Mouse (Mus musculus): ENCODE measurements around the gene Gp5. TPM values are rescaled to one million over a fixed set of nuclear protein-coding genes. Genes with fewer than 3 reads are reported as not detected.

Gene Gp5
- polyA plus RNA-seq, 1 experiment from 2014 or later, result 0.32 TPM

DNA sequence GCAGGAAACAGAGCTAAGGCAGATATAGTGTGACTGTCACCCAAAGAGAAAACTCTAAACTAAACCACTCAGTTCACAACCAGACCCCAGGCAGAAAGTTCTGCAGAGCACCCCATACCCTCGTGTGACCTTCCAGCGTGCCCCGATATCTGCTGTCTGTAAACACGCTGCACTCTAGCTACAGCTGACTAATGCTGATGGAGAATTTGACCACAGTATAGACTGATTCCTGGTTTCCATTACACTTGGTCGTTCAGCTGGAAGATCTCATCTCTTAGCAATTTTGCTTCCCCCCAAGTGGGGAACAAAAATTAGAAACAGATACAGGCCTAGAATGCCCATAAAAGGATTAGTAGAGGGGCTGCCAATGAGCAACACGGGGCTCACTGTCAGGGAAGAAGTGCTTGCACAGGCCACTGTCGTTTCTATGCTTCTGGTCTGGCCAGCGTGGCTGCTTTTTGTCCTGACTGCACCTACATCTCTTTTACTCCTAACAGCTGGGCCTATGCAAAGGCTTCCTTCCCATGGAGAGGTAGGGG lies 39.3 kb downstream of the Gp5 start:
- DNase-seq (ENCODE audit: low spot score) (peak; percentile 90), ATAC-seq (ENCODE audit: low read depth) (peak; percentile 71)
- Histone ChIP-seq H3K36me3 (ENCODE audit: control insufficient read depth, insufficient read depth, low read length) (no peaks in the 10 kb centered on the region), H3K9ac (ENCODE audit: low read depth, low read length) (no peak overlapping the region), H3K27ac (replicated peaks; ENCODE audit: low read depth, low read length) (peak overlapping the region; percentile 89), H3K27me3 (replicated peaks; ENCODE audit: control insufficient read depth, insufficient read depth, low read length) (no peaks in the 10 kb centered on the region), H3K4me3 (ENCODE audit: low read depth, low read length) (no peak overlapping the region), H3K4me2 (ENCODE audit: low read depth, low read length) (no peak overlapping the region), H3K9me3 (ENCODE audit: control insufficient read depth, low read length) (no peaks in the 10 kb centered on the region), H3K4me1 (ENCODE audit: control insufficient read depth, insufficient read depth, low read length) (peaks cover 30% of the 10 kb centered on the region)
- WGBS, result 26% methylated on average over 8 of the region's 8 CpGs

GRCm38 (mm10) chr16:30267359-30267758 lies 43.2 kb downstream of the Gp5 start, which contains the start of gene Cpn2:
Gene Cpn2 (minus strand): TSS chr16:30267499.
- WGBS, result 70% methylated on average over 5 of the region's 5 CpGs
- DNase-seq (ENCODE audit: low spot score), result no peak
- ATAC-seq (ENCODE audit: low read depth), result no peak

DNA sequence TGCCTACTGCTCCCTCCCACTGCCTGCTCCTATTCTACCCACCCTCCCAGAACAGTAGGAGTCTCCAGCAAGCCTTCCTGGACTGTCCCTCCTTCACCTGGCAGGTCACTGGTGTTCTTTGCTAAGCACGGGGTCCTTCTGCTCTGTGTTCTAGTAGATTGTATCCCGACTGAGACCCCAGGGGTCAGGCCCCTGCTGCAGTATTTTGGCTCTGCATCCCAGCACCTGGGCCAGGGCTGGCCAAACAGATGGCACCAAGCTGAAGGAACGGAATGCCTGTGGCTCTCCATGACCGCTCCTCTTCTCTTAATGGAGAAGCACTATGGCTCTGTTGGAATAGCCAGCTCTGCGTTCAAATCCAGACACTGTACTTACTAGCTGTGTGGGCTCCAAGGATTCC lies 44.0 kb downstream of the Gp5 start:
- no peak for DNase-seq (ENCODE audit: low spot score)

More at GRCm38 (mm10) chr16:30267359-30267758, 43.2 kb downstream of the Gp5 start, which contains the start of gene Cpn2:
- no peaks in the 10 kb centered on the region for H3K27me3 ChIP-seq (replicated peaks; ENCODE audit: control insufficient read depth, insufficient read depth, low read length)
- no peak within 1 kb of the TSS for H3K4me2 ChIP-seq (ENCODE audit: low read depth, low read length)
- H3K9ac ChIP-seq (ENCODE audit: low read depth, low read length), result no peak within 1 kb of the TSS
- H3K4me3 ChIP-seq (ENCODE audit: low read depth, low read length), result no peak within 1 kb of the TSS
- no peak within 1 kb of the TSS for H3K27ac ChIP-seq (replicated peaks; ENCODE audit: low read depth, low read length)
- no peaks in the 10 kb centered on the region for H3K36me3 ChIP-seq (ENCODE audit: control insufficient read depth, insufficient read depth, low read length)
- H3K4me1 ChIP-seq (ENCODE audit: control insufficient read depth, insufficient read depth, low read length), result peaks cover 18% of the 10 kb centered on the region
- no peaks in the 10 kb centered on the region for H3K9me3 ChIP-seq (ENCODE audit: control insufficient read depth, low read length)

DNA sequence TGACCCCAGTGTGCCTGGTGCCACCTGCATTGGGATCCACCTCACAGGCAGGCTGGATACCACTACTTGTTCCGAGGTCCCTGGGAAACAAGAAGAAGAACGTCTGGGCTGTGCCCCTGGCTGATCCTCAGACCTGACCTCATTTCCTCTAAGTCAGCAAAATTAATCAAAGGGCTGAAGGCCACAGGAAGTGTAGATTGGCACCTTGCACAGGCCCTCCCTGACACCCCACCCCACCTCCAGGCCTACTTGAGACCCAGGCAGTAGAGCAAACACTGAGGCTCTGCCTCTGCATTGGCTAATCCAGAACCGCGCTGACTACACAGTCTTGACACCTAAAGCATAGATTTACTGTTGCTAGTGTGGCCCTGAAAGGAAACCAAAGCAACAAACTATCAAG lies 45.0 kb downstream of the Gp5 start:
- H3K27me3 ChIP-seq (replicated peaks; ENCODE audit: control insufficient read depth, insufficient read depth, low read length), result no peaks in the 10 kb centered on the region
- no peak overlapping the region for H3K4me3 ChIP-seq (ENCODE audit: low read depth, low read length)
- no peaks in the 10 kb centered on the region for H3K9me3 ChIP-seq (ENCODE audit: control insufficient read depth, low read length)
- no peak overlapping the region for H3K4me2 ChIP-seq (ENCODE audit: low read depth, low read length)
- H3K9ac ChIP-seq (ENCODE audit: low read depth, low read length), result no peak overlapping the region
- H3K4me1 ChIP-seq (ENCODE audit: control insufficient read depth, insufficient read depth, low read length), result peaks cover under 1% of the 10 kb centered on the region; the same call in 1 of the 2 replicates
- ATAC-seq (ENCODE audit: low read depth) (no peak), DNase-seq (ENCODE audit: low spot score) (no peak)
- no peak overlapping the region for H3K27ac ChIP-seq (replicated peaks; ENCODE audit: low read depth, low read length)
- H3K36me3 ChIP-seq (ENCODE audit: control insufficient read depth, insufficient read depth, low read length), result no peaks in the 10 kb centered on the region
- WGBS, result 61% methylated on average over 4 of the region's 4 CpGs

More for the DNA sequence above, 44.0 kb downstream of the Gp5 start:
- H3K27me3 ChIP-seq (replicated peaks; ENCODE audit: control insufficient read depth, insufficient read depth, low read length), result no peaks in the 10 kb centered on the region
- WGBS, result 75% methylated on average over 5 of the region's 5 CpGs
- no peaks in the 10 kb centered on the region for H3K36me3 ChIP-seq (ENCODE audit: control insufficient read depth, insufficient read depth, low read length)
- H3K27ac ChIP-seq (replicated peaks; ENCODE audit: low read depth, low read length), result no peak overlapping the region
- ATAC-seq (ENCODE audit: low read depth), result no peak
- H3K4me3 ChIP-seq (ENCODE audit: low read depth, low read length), result no peak overlapping the region
- H3K9ac ChIP-seq (ENCODE audit: low read depth, low read length), result no peak overlapping the region
- H3K4me1 ChIP-seq (ENCODE audit: control insufficient read depth, insufficient read depth, low read length), result peaks cover 10% of the 10 kb centered on the region
- no peaks in the 10 kb centered on the region for H3K9me3 ChIP-seq (ENCODE audit: control insufficient read depth, low read length)
- no peak overlapping the region for H3K4me2 ChIP-seq (ENCODE audit: low read depth, low read length)

DNA sequence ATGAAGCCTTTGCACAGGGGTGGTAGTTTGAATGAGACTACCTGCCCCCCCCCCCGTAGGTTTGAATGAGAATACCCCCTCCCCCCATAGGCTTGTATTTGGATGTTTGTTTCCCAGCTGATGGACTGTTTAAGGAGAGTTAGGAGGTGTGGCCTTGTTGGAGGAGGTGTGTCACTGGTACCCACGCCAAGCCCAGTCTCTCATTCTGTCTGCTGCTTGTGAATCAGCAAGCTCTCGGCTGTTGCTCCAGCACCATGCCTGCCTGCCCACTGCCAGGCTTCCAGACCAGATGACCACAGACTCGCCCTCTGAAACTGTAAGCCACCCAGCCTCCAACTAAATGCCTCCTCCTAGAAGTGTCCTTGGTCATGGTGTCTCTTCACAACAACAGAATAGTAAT lies 47.4 kb downstream of the Gp5 start:
- ATAC-seq (ENCODE audit: low read depth) (no peak), DNase-seq (ENCODE audit: low spot score) (no peak)
- H3K4me2 ChIP-seq (ENCODE audit: low read depth, low read length), result no peak overlapping the region
- WGBS, result 57% methylated on average over 4 of the region's 4 CpGs
- no peaks in the 10 kb centered on the region for H3K27me3 ChIP-seq (replicated peaks; ENCODE audit: control insufficient read depth, insufficient read depth, low read length)
- no peak overlapping the region for H3K27ac ChIP-seq (replicated peaks; ENCODE audit: low read depth, low read length)
- H3K9ac ChIP-seq (ENCODE audit: low read depth, low read length), result no peak overlapping the region
- no peak overlapping the region for H3K4me3 ChIP-seq (ENCODE audit: low read depth, low read length)
- H3K36me3 ChIP-seq (ENCODE audit: control insufficient read depth, insufficient read depth, low read length), result no peaks in the 10 kb centered on the region
- H3K9me3 ChIP-seq (ENCODE audit: control insufficient read depth, low read length), result no peaks in the 10 kb centered on the region
- H3K4me1 ChIP-seq (ENCODE audit: control insufficient read depth, insufficient read depth, low read length), result no peaks in the 10 kb centered on the region

- no peaks in the 10 kb centered on the region for H3K4me1 ChIP-seq (ENCODE audit: control insufficient read depth, insufficient read depth, low read length)
- 3% methylated on average over 2 of the region's 2 CpGs for WGBS
Measured at GRCm38 (mm10) chr16:30262664-30263063, 47.9 kb downstream of the Gp5 start.

GRCm38 (mm10) chr16:30262157-30262556 lies 48.4 kb downstream of the Gp5 start:
- Histone ChIP-seq H3K9ac (ENCODE audit: low read depth, low read length) (no peak overlapping the region), H3K9me3 (ENCODE audit: control insufficient read depth, low read length) (no peaks in the 10 kb centered on the region), H3K27ac (replicated peaks; ENCODE audit: low read depth, low read length) (no peak overlapping the region), H3K4me3 (ENCODE audit: low read depth, low read length) (no peak overlapping the region), H3K4me1 (ENCODE audit: control insufficient read depth, insufficient read depth, low read length) (no peaks in the 10 kb centered on the region), H3K27me3 (replicated peaks; ENCODE audit: control insufficient read depth, insufficient read depth, low read length) (no peaks in the 10 kb centered on the region), H3K36me3 (ENCODE audit: control insufficient read depth, insufficient read depth, low read length) (no peaks in the 10 kb centered on the region), H3K4me2 (ENCODE audit: low read depth, low read length) (no peak overlapping the region)
- ATAC-seq (ENCODE audit: low read depth) (no peak), DNase-seq (ENCODE audit: low spot score) (no peak)
- 86% methylated on average over 10 of the region's 10 CpGs for WGBS

More at GRCm38 (mm10) chr16:30262664-30263063, 47.9 kb downstream of the Gp5 start:
- ATAC-seq (ENCODE audit: low read depth), result no peak
- DNase-seq (ENCODE audit: low spot score), result peak; percentile 81
- Histone ChIP-seq H3K4me2 (ENCODE audit: low read depth, low read length) (no peak overlapping the region), H3K27me3 (replicated peaks; ENCODE audit: control insufficient read depth, insufficient read depth, low read length) (no peaks in the 10 kb centered on the region), H3K4me3 (ENCODE audit: low read depth, low read length) (no peak overlapping the region), H3K27ac (replicated peaks; ENCODE audit: low read depth, low read length) (no peak overlapping the region), H3K36me3 (ENCODE audit: control insufficient read depth, insufficient read depth, low read length) (no peaks in the 10 kb centered on the region), H3K9me3 (ENCODE audit: control insufficient read depth, low read length) (no peaks in the 10 kb centered on the region), H3K9ac (ENCODE audit: low read depth, low read length) (no peak overlapping the region)

- no peaks in the 10 kb centered on the region for H3K36me3 ChIP-seq (ENCODE audit: control insufficient read depth, insufficient read depth, low read length)
- no peak for ATAC-seq (ENCODE audit: low read depth)
- no peak overlapping the region for H3K9ac ChIP-seq (ENCODE audit: low read depth, low read length)
- H3K4me3 ChIP-seq (ENCODE audit: low read depth, low read length), result no peak overlapping the region
- H3K4me2 ChIP-seq (ENCODE audit: low read depth, low read length), result no peak overlapping the region
- WGBS, result 88% methylated on average over 9 of the region's 9 CpGs
- H3K4me1 ChIP-seq (ENCODE audit: control insufficient read depth, insufficient read depth, low read length), result no peaks in the 10 kb centered on the region
- H3K9me3 ChIP-seq (ENCODE audit: control insufficient read depth, low read length), result no peaks in the 10 kb centered on the region
- DNase-seq (ENCODE audit: low spot score), result no peak
- no peak overlapping the region for H3K27ac ChIP-seq (replicated peaks; ENCODE audit: low read depth, low read length)
- no peaks in the 10 kb centered on the region for H3K27me3 ChIP-seq (replicated peaks; ENCODE audit: control insufficient read depth, insufficient read depth, low read length)
Measured at GRCm38 (mm10) chr16:30261341-30261740, 49.2 kb downstream of the Gp5 start.

- Histone ChIP-seq H3K9ac (ENCODE audit: low read depth, low read length) (no peak overlapping the region), H3K27ac (replicated peaks; ENCODE audit: low read depth, low read length) (no peak overlapping the region), H3K9me3 (ENCODE audit: control insufficient read depth, low read length) (no peaks in the 10 kb centered on the region), H3K36me3 (ENCODE audit: control insufficient read depth, insufficient read depth, low read length) (no peaks in the 10 kb centered on the region), H3K27me3 (replicated peaks; ENCODE audit: control insufficient read depth, insufficient read depth, low read length) (no peaks in the 10 kb centered on the region), H3K4me2 (ENCODE audit: low read depth, low read length) (no peak overlapping the region), H3K4me1 (ENCODE audit: control insufficient read depth, insufficient read depth, low read length) (no peaks in the 10 kb centered on the region), H3K4me3 (ENCODE audit: low read depth, low read length) (no peak overlapping the region)
- peak; percentile 53 for DNase-seq (ENCODE audit: low spot score)
- WGBS, result 83% methylated on average over 15 of the region's 15 CpGs
- ATAC-seq (ENCODE audit: low read depth), result 0 out of 2 replicates have a peak, but pooled peaks have one; percentile 28
Measured at GRCm38 (mm10) chr16:30260012-30260635, 50.5 kb downstream of the Gp5 start.

Data from embryonic facial prominence, embryonic 14.5 days (tissue).